Mouse (Mus musculus) adipocyte (in vitro differentiated cells): ENCODE measurements around the gene Zfp281.

ENCODE experiments used
- DNase-seq: peaks from one replicate; pipeline ENCODE4 v3.0.0-alpha.2; 2016; ENCODE audit warnings: low spot score

Zfp281 gene

GRCm38 (mm10) chr1:136613300-136613751 lies 11.4 kb upstream of the Zfp281 start:
- no peak for DNase-seq

DNA sequence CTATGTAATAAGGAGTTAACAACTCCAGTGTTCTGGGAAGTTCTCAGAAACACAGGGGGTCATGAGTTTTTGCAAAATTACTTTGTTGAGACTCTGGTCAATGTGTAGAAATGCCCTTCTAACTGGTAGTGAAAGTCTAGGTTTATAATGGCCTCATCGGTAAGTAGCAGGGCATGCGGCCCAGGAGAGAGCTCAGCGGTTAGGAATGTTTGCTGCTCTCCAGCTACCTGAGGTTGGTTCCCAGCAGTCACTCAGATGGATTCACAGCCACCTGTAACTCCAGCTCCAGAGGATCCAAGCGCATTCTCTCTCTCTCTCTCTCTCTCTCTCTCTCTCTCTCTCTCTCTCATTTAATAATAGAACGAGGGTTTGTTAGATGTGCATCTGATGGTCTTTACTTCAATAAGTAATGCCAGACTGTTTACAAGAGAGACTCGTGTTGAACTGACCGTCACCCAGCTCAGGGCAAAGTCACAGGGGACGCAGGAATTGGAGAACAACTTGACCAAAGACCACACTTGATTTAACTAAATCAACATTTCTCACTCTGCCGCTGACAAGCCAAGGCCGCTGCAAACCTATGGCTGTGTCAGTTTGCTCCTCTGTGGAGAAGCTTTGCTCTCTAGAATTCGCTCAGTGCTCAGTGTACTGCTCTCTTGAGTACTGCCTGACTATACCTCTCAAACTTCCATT lies 9.8 kb upstream of the Zfp281 start:
- no peak for DNase-seq

GRCm38 (mm10) chr1:136617163-136617788 lies 7.4 kb upstream of the Zfp281 start:
- no peak for DNase-seq

DNA sequence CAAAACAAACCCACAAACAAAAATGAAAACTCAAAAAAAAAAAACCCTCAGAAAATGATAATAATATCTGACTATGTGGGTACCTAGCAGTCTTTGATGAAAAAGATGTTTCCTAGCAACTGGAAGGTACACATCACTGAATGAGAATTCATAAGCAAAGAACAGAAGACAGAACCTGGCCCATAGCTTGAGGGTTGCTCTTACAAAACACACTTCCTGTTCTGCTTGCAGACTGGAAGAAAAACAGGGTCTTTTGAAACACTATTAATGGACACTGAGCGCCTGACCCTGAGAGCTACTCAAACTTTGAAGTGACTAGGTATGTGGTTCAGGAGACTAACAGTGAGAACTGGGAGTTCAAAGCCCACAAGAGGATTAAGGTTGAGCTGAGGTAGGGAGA lies 6.1 kb upstream of the Zfp281 start:
- no peak for DNase-seq

DNA sequence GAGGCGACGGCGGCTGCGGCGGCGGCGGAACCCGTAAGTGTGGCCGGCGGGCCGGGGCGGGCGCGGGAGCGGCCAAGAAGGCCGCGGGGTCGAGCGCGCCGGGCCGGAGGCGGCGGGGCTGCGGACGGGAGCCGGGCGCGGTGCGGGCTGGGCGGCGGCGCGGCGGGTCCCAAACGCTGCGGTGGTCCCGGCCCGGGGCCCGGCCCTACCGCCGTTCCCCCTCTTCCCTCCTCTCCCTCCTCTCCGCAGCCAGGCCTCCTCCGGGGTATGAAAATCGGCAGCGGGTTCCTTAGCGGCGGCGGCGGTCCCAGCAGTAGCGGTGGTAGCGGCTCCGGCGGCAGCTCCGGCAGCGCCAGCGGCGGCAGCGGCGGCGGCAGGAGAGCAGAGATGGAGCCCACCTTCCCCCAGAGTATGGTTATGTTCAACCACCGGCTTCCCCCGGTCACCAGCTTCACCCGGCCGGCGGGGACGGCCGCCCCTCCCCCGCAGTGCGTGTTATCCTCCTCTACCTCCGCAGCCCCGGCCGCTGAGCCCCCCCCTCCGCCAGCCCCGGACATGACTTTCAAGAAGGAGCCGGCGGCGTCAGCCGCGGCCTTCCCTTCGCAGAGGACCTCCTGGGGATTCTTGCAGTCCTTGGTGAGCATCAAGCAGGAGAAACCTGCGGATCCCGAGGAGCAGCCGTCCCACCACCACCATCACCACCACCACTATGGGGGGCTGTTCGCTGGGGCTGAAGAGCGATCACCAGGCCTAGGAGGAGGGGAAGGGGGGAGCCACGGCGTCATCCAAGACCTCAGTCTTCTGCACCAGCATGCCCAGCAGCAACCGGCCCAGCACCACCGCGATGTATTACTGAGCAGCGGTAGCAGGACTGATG lies 556 bp downstream of the Zfp281 start:
- DNase-seq, result no peak

- DNase-seq, result no peak
Observed at GRCm38 (mm10) chr1:136626141-136626540, 1.4 kb downstream of the Zfp281 start.

DNA sequence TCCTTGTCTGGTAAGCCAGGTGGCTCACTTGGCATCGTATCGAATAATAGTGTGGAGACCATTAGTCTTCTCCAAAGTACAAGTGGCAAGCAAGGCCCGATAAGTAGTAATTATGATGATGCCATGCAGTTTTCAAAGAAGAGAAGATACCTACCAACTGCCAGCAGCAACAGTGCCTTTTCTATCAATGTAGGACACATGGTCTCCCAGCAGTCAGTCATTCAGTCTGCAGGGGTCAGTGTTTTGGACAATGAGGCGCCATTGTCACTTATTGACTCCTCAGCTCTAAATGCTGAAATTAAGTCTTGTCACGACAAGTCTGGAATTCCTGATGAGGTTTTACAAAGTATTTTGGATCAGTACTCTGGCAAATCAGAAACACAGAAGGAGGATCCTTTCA lies 2.1 kb downstream of the Zfp281 start:
- DNase-seq, result no peak

- no peak for DNase-seq
Observed at GRCm38 (mm10) chr1:136627591-136627990, 2.9 kb downstream of the Zfp281 start.

DNA sequence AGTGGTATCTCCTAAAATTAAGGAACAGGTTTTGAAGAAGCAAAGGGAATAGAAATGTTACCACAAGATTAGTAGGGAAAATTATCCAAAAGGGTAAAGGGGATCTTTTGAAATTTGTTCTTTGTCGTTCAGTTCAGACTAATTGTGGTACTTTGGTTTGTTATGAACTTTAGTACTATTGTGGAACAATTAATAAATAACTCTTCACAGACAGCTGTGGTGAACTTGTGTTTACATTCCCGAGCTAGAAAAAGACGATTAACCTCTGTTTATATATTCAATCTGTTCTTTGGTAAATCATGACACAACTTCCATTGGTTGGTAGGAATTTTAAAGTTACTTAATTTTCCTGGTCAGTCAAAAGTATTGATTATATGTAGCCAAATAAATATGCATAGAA lies 8.2 kb downstream of the Zfp281 start:
- no peak for DNase-seq

DNA sequence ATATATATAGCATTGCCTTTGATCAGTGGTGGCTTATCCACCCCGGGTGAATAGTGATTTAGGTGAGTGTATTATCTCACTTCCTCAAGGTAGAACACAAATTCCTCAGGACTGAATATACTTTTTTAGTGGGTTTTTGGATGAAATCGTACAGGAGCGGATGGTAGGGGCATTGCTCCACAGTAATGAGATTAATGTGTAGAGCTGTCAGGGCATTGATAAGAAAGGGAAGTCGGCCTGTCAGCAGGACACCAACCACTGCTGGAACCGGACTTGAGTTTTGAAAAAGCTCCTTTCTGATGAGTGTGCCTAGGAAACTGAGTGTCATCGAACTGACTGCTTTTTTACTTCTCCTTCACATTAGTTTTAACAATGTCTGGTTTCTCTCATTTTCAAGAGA lies 10.9 kb downstream of the Zfp281 start:
- DNase-seq, result no peak

- no peak for DNase-seq
Observed at GRCm38 (mm10) chr1:136636946-136637345, 12.2 kb downstream of the Zfp281 start.

DNA sequence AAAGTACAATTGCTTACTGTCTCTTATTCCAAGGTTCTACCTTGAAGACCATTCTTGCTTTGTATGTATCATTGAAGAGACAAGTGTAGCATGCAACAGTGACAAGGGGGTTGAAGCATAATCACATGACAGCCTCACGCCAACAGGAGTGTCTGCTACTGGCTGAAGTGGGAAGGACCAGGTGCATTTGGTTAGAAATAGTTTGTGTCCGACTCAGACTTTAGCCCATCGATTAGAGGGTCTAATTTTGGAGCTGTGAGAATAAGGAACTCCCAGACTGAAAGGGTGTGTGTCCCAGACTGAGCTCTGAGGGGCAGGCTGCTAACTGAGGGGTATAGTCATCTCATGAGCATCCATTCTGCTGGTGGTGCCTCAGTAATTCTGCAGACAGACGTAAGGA lies 13.0 kb downstream of the Zfp281 start:
- DNase-seq, result no peak

DNA sequence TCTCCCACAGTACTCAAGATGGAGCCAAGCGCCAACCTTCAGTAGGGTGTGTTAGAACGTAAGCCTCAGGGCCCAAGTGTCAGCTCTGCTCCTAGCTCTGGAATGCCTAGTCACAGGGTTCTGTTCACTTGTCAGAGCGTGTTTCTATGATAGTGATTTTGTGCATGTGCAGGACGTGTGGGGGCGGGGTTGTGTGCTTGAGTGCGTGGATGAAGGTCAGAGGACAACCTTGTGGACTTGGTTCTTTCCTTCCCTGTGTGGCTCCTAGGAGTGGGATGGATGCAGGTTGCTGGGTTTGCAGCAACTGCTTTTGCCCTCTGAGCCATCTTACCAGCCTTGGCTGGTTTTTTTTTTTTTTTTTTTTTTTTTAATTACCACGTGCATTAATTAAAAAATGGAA lies 13.5 kb downstream of the Zfp281 start:
- no peak for DNase-seq

- DNase-seq, result no peak
Observed at GRCm38 (mm10) chr1:136638699-136639098, 14.0 kb downstream of the Zfp281 start.

- no peak for DNase-seq
Observed at GRCm38 (mm10) chr1:136639221-136639620, 14.5 kb downstream of the Zfp281 start.

GRCm38 (mm10) chr1:136642701-136643100 lies 18.0 kb downstream of the Zfp281 start:
- DNase-seq, result no peak

DNA sequence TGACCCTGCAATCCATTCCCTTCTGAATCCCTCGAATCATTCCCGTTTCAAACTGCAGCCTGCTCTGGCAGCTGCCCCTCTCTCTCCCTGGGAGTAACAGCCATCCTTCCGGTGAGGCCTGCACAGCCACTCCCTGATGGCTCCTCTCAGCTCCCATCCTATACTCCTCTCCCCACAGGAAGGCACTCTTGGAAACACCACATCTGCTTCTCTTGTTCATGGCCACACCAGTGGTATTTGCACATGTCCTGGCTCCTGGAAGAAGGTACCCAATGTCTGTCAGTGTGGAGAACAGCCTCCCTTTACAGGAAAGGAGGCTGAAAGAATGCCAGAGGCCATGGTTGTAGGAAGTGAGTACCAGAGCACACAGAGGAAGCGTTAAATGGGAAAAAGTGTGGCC lies 19.8 kb downstream of the Zfp281 start:
- DNase-seq, result no peak

- DNase-seq, result no peak
Observed at GRCm38 (mm10) chr1:136645849-136646625, 21.3 kb downstream of the Zfp281 start.

- no peak for DNase-seq
Observed at GRCm38 (mm10) chr1:136652066-136652465, 27.4 kb downstream of the Zfp281 start.

GRCm38 (mm10) chr1:136653526-136653925 lies 28.8 kb downstream of the Zfp281 start:
- no peak for DNase-seq

- DNase-seq, result no peak
Observed at GRCm38 (mm10) chr1:136654385-136654784, 29.7 kb downstream of the Zfp281 start.

DNA sequence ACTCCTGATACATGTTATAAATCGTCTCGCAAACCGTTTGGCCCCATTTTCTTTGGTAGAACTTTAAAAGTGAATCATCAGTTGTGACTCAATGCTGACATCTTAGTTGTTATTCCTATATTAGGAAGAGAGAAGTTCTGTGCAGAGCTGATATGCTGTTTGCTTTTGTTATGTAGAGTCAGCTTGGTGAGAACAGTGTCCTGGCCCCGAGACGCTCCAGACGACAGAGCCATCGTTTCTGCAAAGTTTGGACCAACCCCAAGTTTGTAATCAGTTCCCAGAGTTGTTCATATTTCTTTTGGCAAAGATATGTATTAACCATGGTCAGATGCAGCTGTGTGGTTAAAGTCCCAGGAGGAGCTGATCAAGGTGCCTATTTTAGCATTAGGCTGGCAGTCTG lies 31.9 kb downstream of the Zfp281 start:
- DNase-seq, result peak; percentile 60
